Mouse (Mus musculus): ENCODE results near the gene Wwox. TPM values are rescaled to one million over a fixed set of nuclear protein-coding genes. Genes with fewer than 3 reads are reported as not detected.

Wwox gene
- polyA plus RNA-seq, 1 experiment from 2014 or later = 12.9 TPM

- no peak for ATAC-seq (ENCODE audit: low FRiP score, low TSS enrichment)
Measured at GRCm38 (mm10) chr8:114663053-114663452, 223.6 kb downstream of the Wwox start.

DNA sequence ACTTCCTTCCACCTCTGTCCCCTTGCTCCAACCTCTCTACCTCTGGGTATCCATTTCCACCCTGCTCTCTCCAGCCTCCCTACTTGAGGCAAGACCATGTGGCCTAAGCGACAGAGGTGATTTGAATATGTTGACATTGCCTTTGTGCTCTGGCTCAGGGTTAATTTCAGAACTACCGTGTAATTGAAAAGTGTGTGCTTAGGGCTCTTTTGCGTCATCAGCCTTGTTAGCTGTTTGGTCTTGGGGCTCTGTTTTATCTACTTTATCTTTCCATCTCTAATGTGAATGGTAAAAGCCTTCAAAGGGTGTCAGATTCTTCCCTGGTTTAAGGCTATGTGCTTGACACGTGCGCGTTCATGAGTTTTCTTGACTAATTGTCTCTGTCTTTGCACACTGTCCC lies 226.1 kb downstream of the Wwox start:
- H3K4me1 ChIP-seq (ENCODE audit: control insufficient read depth, insufficient read depth, low read length) = no peaks in the 10 kb centered on the region
- DNase-seq = no peak
- no peaks in the 10 kb centered on the region for H3K27me3 ChIP-seq (ENCODE audit: control insufficient read depth, insufficient read depth, low read length)
- ATAC-seq (ENCODE audit: low FRiP score, low TSS enrichment) = no peak
- no peaks in the 10 kb centered on the region for H3K9me3 ChIP-seq (ENCODE audit: control insufficient read depth, low read length)
- no peak overlapping the region for H3K27ac ChIP-seq (replicated peaks; ENCODE audit: low read depth, low read length)
- no peak overlapping the region for H3K4me3 ChIP-seq (replicated peaks; ENCODE audit: low read depth, low read length)
- no peak overlapping the region for H3K4me2 ChIP-seq (ENCODE audit: low read length)
- WGBS = 59% methylated on average over 6 of the region's 6 CpGs
- H3K9ac ChIP-seq (replicated peaks; ENCODE audit: low read length) = no peak overlapping the region
- H3K36me3 ChIP-seq (ENCODE audit: control insufficient read depth, insufficient read depth, low read length) = no peaks in the 10 kb centered on the region

More at GRCm38 (mm10) chr8:114663053-114663452, 223.6 kb downstream of the Wwox start:
- H3K4me1 ChIP-seq (ENCODE audit: control insufficient read depth, insufficient read depth, low read length) = no peaks in the 10 kb centered on the region
- no peak overlapping the region for H3K9ac ChIP-seq (replicated peaks; ENCODE audit: low read length)
- no peak overlapping the region for H3K4me3 ChIP-seq (replicated peaks; ENCODE audit: low read depth, low read length)
- no peaks in the 10 kb centered on the region for H3K27me3 ChIP-seq (ENCODE audit: control insufficient read depth, insufficient read depth, low read length)
- no peaks in the 10 kb centered on the region for H3K9me3 ChIP-seq (ENCODE audit: control insufficient read depth, low read length)
- no peak overlapping the region for H3K27ac ChIP-seq (replicated peaks; ENCODE audit: low read depth, low read length)
- no peaks in the 10 kb centered on the region for H3K36me3 ChIP-seq (ENCODE audit: control insufficient read depth, insufficient read depth, low read length)
- WGBS = 75% methylated on average over 7 of the region's 7 CpGs
- DNase-seq = no peak
- H3K4me2 ChIP-seq (ENCODE audit: low read length) = no peak overlapping the region

DNA sequence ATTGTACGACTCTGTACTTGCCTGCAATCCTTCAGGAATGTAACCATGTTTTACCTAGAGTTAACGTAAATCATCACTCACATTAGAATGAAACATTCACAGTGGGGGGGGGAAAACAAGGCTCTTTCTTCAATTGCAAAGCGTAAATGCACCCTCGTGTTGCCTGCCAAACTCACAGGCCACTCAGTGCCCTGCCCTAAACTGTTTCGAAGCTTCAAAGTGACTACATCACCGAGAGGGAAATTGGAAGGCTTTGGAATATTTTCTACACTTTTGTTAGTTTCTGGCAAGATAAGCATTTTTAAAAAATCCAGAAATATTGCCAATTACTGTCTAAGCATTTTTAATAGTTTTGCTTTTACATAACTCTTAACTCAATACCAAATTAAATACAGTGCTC lies 231.3 kb downstream of the Wwox start:
- no peaks in the 10 kb centered on the region for H3K4me1 ChIP-seq (ENCODE audit: control insufficient read depth, insufficient read depth, low read length)
- DNase-seq (no peak), ATAC-seq (ENCODE audit: low FRiP score, low TSS enrichment) (no peak)
- H3K27me3 ChIP-seq (ENCODE audit: control insufficient read depth, insufficient read depth, low read length) = no peaks in the 10 kb centered on the region
- 88% methylated on average over 6 of the region's 6 CpGs for WGBS
- H3K27ac ChIP-seq (replicated peaks; ENCODE audit: low read depth, low read length) = no peak overlapping the region
- H3K4me3 ChIP-seq (replicated peaks; ENCODE audit: low read depth, low read length) = no peak overlapping the region
- H3K9me3 ChIP-seq (ENCODE audit: control insufficient read depth, low read length) = no peaks in the 10 kb centered on the region
- no peak overlapping the region for H3K4me2 ChIP-seq (ENCODE audit: low read length)
- no peaks in the 10 kb centered on the region for H3K36me3 ChIP-seq (ENCODE audit: control insufficient read depth, insufficient read depth, low read length)
- H3K9ac ChIP-seq (replicated peaks; ENCODE audit: low read length) = no peak overlapping the region

GRCm38 (mm10) chr8:114671237-114671674 lies 231.8 kb downstream of the Wwox start:
- Histone ChIP-seq H3K27me3 (ENCODE audit: control insufficient read depth, insufficient read depth, low read length) (no peaks in the 10 kb centered on the region), H3K27ac (replicated peaks; ENCODE audit: low read depth, low read length) (no peak overlapping the region), H3K36me3 (ENCODE audit: control insufficient read depth, insufficient read depth, low read length) (no peaks in the 10 kb centered on the region), H3K9ac (replicated peaks; ENCODE audit: low read length) (no peak overlapping the region), H3K4me3 (replicated peaks; ENCODE audit: low read depth, low read length) (no peak overlapping the region), H3K4me2 (ENCODE audit: low read length) (no peak overlapping the region), H3K4me1 (ENCODE audit: control insufficient read depth, insufficient read depth, low read length) (no peaks in the 10 kb centered on the region), H3K9me3 (ENCODE audit: control insufficient read depth, low read length) (no peaks in the 10 kb centered on the region)
- 85% methylated on average over 9 of the region's 9 CpGs for WGBS
- no peak for ATAC-seq (ENCODE audit: low FRiP score, low TSS enrichment)
- DNase-seq = no peak

- DNase-seq (no peak), ATAC-seq (ENCODE audit: low FRiP score, low TSS enrichment) (no peak)
- no peak overlapping the region for H3K4me2 ChIP-seq (ENCODE audit: low read length)
- no peaks in the 10 kb centered on the region for H3K4me1 ChIP-seq (ENCODE audit: control insufficient read depth, insufficient read depth, low read length)
- WGBS = 96% methylated on average over 3 of the region's 3 CpGs
- no peak overlapping the region for H3K9ac ChIP-seq (replicated peaks; ENCODE audit: low read length)
- H3K4me3 ChIP-seq (replicated peaks; ENCODE audit: low read depth, low read length) = no peak overlapping the region
- H3K27ac ChIP-seq (replicated peaks; ENCODE audit: low read depth, low read length) = no peak overlapping the region
- H3K36me3 ChIP-seq (ENCODE audit: control insufficient read depth, insufficient read depth, low read length) = no peaks in the 10 kb centered on the region
- H3K9me3 ChIP-seq (ENCODE audit: control insufficient read depth, low read length) = no peaks in the 10 kb centered on the region
- no peaks in the 10 kb centered on the region for H3K27me3 ChIP-seq (ENCODE audit: control insufficient read depth, insufficient read depth, low read length)
Measured at GRCm38 (mm10) chr8:114673416-114673815, 234.0 kb downstream of the Wwox start.

GRCm38 (mm10) chr8:114675151-114675550 lies 235.7 kb downstream of the Wwox start:
- Histone ChIP-seq H3K36me3 (ENCODE audit: control insufficient read depth, insufficient read depth, low read length) (no peaks in the 10 kb centered on the region), H3K9me3 (ENCODE audit: control insufficient read depth, low read length) (no peaks in the 10 kb centered on the region), H3K4me1 (ENCODE audit: control insufficient read depth, insufficient read depth, low read length) (0 out of 2 replicates have a peak, but pooled peaks cover 5% of the 10 kb centered on the region), H3K27ac (replicated peaks; ENCODE audit: low read depth, low read length) (no peak overlapping the region), H3K27me3 (ENCODE audit: control insufficient read depth, insufficient read depth, low read length) (no peaks in the 10 kb centered on the region), H3K9ac (replicated peaks; ENCODE audit: low read length) (no peak overlapping the region), H3K4me3 (replicated peaks; ENCODE audit: low read depth, low read length) (no peak overlapping the region), H3K4me2 (ENCODE audit: low read length) (no peak overlapping the region)
- 89% methylated on average over 7 of the region's 7 CpGs for WGBS
- ATAC-seq (ENCODE audit: low FRiP score, low TSS enrichment) = no peak
- no peak for DNase-seq

- no peaks in the 10 kb centered on the region for H3K9me3 ChIP-seq (ENCODE audit: control insufficient read depth, low read length)
- no peak overlapping the region for H3K4me2 ChIP-seq (ENCODE audit: low read length)
- H3K9ac ChIP-seq (replicated peaks; ENCODE audit: low read length) = no peak overlapping the region
- no peak for DNase-seq
- H3K4me3 ChIP-seq (replicated peaks; ENCODE audit: low read depth, low read length) = no peak overlapping the region
- no peaks in the 10 kb centered on the region for H3K36me3 ChIP-seq (ENCODE audit: control insufficient read depth, insufficient read depth, low read length)
- H3K27me3 ChIP-seq (ENCODE audit: control insufficient read depth, insufficient read depth, low read length) = no peaks in the 10 kb centered on the region
- H3K4me1 ChIP-seq (ENCODE audit: control insufficient read depth, insufficient read depth, low read length) = 0 out of 2 replicates have a peak, but pooled peaks cover 5% of the 10 kb centered on the region
- H3K27ac ChIP-seq (replicated peaks; ENCODE audit: low read depth, low read length) = no peak overlapping the region
- WGBS = 93% methylated on average over 2 of the region's 2 CpGs
- no peak for ATAC-seq (ENCODE audit: low FRiP score, low TSS enrichment)
Measured at GRCm38 (mm10) chr8:114676918-114677317, 237.5 kb downstream of the Wwox start.

GRCm38 (mm10) chr8:114677551-114678127 lies 238.2 kb downstream of the Wwox start:
- H3K27ac ChIP-seq (replicated peaks; ENCODE audit: low read depth, low read length) = no peak overlapping the region
- ATAC-seq (ENCODE audit: low FRiP score, low TSS enrichment) = no peak
- H3K9ac ChIP-seq (replicated peaks; ENCODE audit: low read length) = no peak overlapping the region
- H3K4me3 ChIP-seq (replicated peaks; ENCODE audit: low read depth, low read length) = no peak overlapping the region
- 64% methylated on average over 6 of the region's 6 CpGs for WGBS
- DNase-seq = no peak
- H3K9me3 ChIP-seq (ENCODE audit: control insufficient read depth, low read length) = no peaks in the 10 kb centered on the region
- no peaks in the 10 kb centered on the region for H3K36me3 ChIP-seq (ENCODE audit: control insufficient read depth, insufficient read depth, low read length)
- no peaks in the 10 kb centered on the region for H3K27me3 ChIP-seq (ENCODE audit: control insufficient read depth, insufficient read depth, low read length)
- 0 out of 2 replicates have a peak, but pooled peaks cover 5% of the 10 kb centered on the region for H3K4me1 ChIP-seq (ENCODE audit: control insufficient read depth, insufficient read depth, low read length)
- H3K4me2 ChIP-seq (ENCODE audit: low read length) = no peak overlapping the region

- no peak overlapping the region for H3K9ac ChIP-seq (replicated peaks; ENCODE audit: low read length)
- 88% methylated on average over 14 of the region's 14 CpGs for WGBS
Measured at GRCm38 (mm10) chr8:114679386-114680098, 240.1 kb downstream of the Wwox start.

More at GRCm38 (mm10) chr8:114679386-114680098, 240.1 kb downstream of the Wwox start:
- 0 out of 2 replicates have a peak, but pooled peaks cover 5% of the 10 kb centered on the region for H3K4me1 ChIP-seq (ENCODE audit: control insufficient read depth, insufficient read depth, low read length)
- H3K9me3 ChIP-seq (ENCODE audit: control insufficient read depth, low read length) = no peaks in the 10 kb centered on the region
- no peak for DNase-seq
- ATAC-seq (ENCODE audit: low FRiP score, low TSS enrichment) = no peak
- no peak overlapping the region for H3K4me3 ChIP-seq (replicated peaks; ENCODE audit: low read depth, low read length)
- no peaks in the 10 kb centered on the region for H3K27me3 ChIP-seq (ENCODE audit: control insufficient read depth, insufficient read depth, low read length)
- no peak overlapping the region for H3K27ac ChIP-seq (replicated peaks; ENCODE audit: low read depth, low read length)
- no peaks in the 10 kb centered on the region for H3K36me3 ChIP-seq (ENCODE audit: control insufficient read depth, insufficient read depth, low read length)
- H3K4me2 ChIP-seq (ENCODE audit: low read length) = no peak overlapping the region
